Mouse (Mus musculus) lung, postnatal 10 days (tissue): ENCODE data around the gene Cenpv.
"Not testable (repeated sequence)": the region's sequence is repeated elsewhere in the genome, so short reads cannot be mapped to it uniquely, and the experiment has no call there.

ENCODE experiments used
- DNase-seq: peaks from one replicate; pipeline ENCODE4 v3.0.0; 2021

Cenpv gene

GRCm38 (mm10) chr11:62553186-62553585, 14.1 kb upstream of the Cenpv start:
- DNase-seq = no peak

GRCm38 (mm10) chr11:62551226-62552119, 12.4 kb upstream of the Cenpv start:
- DNase-seq = peak; percentile 93

- DNase-seq = peak; percentile 100
These were observed 11.7 kb upstream of the Cenpv start, which contains the start of gene Ubb for GRCm38 (mm10) chr11:62550727-62551225. Gene Ubb (plus strand): TSS chr11:62551171.

- peak; percentile 85 for DNase-seq
These were observed 11.2 kb upstream of the Cenpv start for GRCm38 (mm10) chr11:62550227-62550685.

GRCm38 (mm10) chr11:62549782-62550181, 10.7 kb upstream of the Cenpv start:
- DNase-seq = peak; percentile 92

- DNase-seq = no peak
These were observed 4.9 kb upstream of the Cenpv start for GRCm38 (mm10) chr11:62543991-62544390.

GRCm38 (mm10) chr11:62541581-62541980, 2.5 kb upstream of the Cenpv start:
- DNase-seq = no peak

GRCm38 (mm10) chr11:62540969-62541368, 1.9 kb upstream of the Cenpv start:
- no peak for DNase-seq

GRCm38 (mm10) chr11:62540167-62540566, 1.1 kb upstream of the Cenpv start:
- no peak for DNase-seq

GRCm38 (mm10) chr11:62538321-62539088, 556 bp downstream of the Cenpv start:
- DNase-seq = peak; percentile 56

- DNase-seq = no peak
These were observed 1.5 kb downstream of the Cenpv start for GRCm38 (mm10) chr11:62537590-62537989.

- DNase-seq = no peak
These were observed 2.0 kb downstream of the Cenpv start for GRCm38 (mm10) chr11:62537089-62537488.

- DNase-seq = no peak
These were observed 16.8 kb downstream of the Cenpv start for GRCm38 (mm10) chr11:62522283-62522682.

- no peak for DNase-seq
These were observed 20.1 kb downstream of the Cenpv start for GRCm38 (mm10) chr11:62518991-62519390.

- DNase-seq = no peak
These were observed 25.8 kb downstream of the Cenpv start for GRCm38 (mm10) chr11:62513311-62513710.

- DNase-seq = no peak
These were observed 26.5 kb downstream of the Cenpv start for GRCm38 (mm10) chr11:62512529-62513080.

GRCm38 (mm10) chr11:62511444-62512202, 27.4 kb downstream of the Cenpv start:
- no peak for DNase-seq

- DNase-seq = no peak
These were observed 28.1 kb downstream of the Cenpv start for GRCm38 (mm10) chr11:62510956-62511355.

GRCm38 (mm10) chr11:62509571-62509970, 29.5 kb downstream of the Cenpv start:
- no peak for DNase-seq

GRCm38 (mm10) chr11:62508816-62509215, 30.2 kb downstream of the Cenpv start:
- DNase-seq = not testable (repeated sequence)

- not testable (repeated sequence) for DNase-seq
These were observed 30.7 kb downstream of the Cenpv start for GRCm38 (mm10) chr11:62508365-62508764.

GRCm38 (mm10) chr11:62507683-62508082, 31.4 kb downstream of the Cenpv start:
- no peak for DNase-seq
